Mouse (Mus musculus) 416B (cell line): Measurements from ENCODE around the gene F13a1.

Source experiments
- DNase-seq: peaks from one replicate; pipeline ENCODE4 v3.0.0; 2011; ENCODE audit warnings: low read depth

Gene F13a1

DNA sequence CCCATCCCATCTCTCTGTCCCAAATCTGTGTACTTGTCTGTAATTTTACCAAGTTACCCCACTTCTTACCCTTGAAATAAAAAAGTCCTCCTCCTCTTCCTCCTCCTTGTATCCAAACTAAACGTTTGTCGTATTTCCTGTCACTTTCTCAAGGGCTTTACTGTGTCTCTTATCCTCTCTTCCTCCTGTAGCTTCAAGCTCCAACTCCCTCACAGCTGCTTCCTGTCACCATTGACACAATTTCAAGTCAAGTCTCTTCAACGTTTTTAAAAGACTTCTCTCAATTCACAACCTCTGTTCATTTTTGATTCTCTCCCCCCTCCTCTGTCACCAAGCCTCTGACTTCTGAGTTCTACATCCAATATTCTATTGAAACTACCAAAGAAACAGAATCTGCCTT lies at the start of gene F13a1:
TSS of gene F13a1 (minus strand) at position 119 of the 400 bp plus-strand sequence.
- no peak for DNase-seq

DNA sequence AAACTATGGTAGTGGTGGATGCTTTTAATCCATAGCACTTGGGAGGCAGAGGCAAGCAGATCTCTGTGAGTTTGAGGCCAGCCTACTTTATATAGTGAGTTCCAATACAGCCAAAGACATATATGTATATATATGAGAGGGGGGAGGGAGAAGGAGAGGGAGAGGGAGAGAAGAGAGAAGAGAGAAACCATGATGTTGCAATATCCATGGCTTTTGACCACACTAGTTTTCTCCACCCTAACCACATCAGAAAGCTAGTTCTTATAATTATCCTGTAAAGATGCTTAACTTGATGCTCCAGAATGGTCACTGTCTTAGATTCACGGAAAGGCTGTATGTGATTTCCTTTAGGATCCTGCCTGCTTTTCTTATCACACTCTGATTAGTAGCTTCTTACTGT lies 41.6 kb upstream of the F13a1 start:
- DNase-seq: no peak

DNA sequence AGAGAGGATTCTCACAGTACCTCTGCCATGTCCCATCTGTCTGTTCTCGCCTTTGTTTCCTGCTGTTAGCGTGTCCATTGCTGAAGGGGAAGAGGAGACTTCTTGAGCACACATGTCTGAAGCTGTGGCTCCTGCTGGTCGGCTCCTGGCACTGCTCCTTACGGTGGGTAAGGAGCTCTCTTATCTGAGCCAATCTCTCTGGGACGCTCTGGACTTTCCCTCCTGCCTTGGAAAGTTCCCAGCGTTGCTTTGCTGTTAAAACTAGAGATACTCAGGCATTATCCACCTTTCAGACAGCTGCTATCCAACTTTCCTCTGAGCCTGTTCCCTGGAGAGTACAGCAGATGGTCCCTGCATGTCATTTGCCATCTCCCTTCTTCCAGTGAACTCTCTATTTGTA lies 39.1 kb upstream of the F13a1 start:
- no peak for DNase-seq

DNA sequence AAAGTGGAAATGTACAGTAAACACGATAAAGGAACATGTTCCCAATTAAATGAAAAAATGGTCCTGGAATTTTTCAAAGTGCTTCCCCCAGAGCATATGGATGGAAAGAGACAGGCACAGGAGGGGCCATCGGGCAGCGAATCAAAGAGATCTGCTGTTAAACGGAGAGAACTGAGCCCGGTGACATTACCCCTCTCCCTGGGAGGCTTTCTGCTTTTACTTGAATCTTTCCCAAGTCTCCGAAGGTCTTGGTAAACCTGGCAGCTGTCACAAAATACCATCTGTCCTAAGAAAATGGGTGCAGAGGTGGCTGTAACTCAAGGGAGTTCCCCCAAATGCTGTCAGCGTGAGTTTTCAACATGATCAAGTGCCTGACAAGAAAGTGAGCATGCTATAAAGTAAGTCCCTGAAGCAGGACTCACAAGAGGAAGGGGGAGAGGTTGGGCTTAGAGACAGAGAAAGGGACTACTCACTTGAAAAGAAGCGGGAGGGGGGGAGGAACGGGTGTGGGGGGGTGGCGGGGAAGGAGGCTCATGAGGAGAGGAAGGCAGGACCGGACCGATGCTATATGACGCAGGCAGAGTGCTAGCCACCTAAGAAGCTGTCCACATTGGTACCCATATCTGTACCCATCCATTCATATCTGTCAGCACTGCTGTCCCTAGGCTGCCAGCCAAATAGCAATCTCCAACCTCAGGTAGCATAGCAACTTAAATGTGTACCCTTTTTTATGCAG lies 31.6 kb upstream of the F13a1 start:
- no peak for DNase-seq

DNA sequence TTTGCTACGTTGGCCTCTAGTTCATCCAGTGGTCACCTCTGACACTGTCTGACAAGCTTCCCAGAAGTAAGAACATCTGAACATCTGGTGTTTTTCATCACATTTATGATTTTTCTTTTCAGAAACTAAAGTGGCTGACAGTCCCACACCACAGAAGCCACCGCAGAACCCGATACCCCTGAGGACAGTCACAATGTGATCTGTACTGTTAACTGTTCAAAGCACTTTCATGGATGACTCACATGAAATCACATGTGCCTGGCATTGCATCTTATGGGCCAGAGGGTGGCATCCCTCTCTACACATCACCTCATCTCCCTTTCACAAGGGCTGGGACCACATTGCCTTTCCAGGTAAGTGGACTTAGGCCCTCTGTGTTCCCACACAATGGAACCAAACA lies 21.3 kb upstream of the F13a1 start:
- peak; percentile 6 for DNase-seq

DNA sequence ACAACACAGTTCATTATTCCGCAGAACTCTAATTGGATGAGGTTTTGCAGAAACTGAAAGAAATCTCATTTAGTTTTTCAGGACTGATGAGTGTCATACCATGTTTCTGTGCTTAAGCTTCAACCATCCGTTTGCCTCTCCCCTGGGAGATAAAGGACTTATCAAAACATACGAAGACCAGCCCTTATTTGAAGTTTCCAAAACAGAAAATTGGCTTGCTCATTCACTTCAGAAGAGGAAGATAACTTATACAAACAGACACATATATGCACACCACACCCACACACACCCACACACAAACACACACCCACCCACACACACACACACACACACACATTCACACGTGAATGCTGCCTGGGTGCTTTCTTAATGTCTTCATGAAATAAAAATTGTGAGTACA lies 20.8 kb upstream of the F13a1 start:
- DNase-seq: no peak

DNA sequence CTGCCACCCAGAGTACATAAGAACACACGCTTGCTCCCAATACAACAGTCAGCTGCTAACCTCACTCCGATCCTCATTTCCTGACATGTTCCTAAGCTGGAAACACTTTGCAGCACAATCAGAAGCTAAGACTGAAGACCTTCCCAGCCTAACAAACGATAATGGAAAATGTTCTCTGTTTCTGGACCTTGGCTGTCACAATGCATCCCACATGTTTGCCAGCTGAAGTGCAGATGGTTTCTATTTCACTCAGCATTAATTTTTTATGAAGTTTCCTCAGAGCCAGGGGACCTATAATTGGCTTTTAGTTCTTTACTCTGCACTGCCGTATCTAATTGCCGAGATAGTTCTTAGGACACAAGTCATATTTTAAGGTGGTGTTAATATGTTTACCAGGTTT lies 10.8 kb upstream of the F13a1 start:
- DNase-seq: no peak

DNA sequence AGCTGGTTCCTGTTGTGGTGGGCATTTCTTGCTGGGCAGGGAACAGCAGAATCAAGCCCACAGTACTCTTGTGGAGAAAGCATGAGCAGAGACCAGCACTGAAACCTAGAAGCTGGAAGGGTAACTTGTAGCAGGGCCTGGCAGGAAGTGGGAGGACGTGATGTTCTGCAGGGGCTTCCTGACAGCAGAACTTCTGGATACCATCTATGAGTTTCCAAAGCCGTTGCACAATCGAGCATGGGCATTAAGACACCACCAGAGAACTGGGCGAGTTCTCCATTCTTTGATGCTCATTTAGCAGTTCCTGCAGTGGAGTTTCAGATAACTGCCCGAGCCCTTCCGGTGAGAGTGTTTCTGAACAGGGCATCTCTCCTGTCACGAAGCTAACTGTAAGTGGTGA lies 6.6 kb upstream of the F13a1 start:
- DNase-seq: peak; percentile 69

DNA sequence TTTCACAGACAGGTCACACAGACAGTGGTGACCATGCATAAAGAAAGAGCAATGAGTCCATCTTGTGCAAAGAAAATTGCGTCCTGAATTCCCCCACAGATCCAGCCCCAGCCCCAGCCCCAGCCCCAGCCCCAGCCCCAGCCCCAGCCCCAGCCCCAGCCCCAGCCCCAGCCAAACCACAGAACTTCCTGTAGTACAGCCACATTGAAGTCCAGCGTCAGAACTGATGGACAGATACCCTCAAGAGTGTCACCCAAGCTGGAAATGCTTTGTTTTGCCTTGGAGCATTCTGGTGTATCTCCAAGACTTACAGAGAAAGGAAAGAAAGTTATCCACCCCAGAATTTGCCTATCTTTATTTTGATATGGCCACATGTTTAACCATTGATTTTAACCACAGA lies 413 bp downstream of the F13a1 start:
- no peak for DNase-seq

DNA sequence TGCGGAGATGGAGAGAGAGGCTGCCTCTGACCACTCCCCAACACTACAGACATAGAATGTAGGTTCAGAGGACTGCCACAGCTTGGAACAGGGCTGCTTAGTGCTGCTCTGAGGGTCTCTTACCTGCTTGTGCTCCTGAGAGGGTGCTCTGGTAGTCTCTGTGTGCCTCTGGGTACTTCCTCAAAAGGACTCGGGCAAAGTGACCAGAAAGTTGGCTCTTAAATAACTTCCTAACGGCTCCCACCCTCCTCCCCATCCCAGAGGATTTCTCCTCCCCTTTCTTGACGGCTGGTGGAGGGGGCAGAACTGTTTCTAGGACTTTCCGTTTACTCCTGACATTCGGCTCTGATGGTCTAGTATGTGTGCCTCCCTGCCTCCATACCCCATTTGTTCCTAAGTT lies 1.0 kb downstream of the F13a1 start:
- DNase-seq: no peak

DNA sequence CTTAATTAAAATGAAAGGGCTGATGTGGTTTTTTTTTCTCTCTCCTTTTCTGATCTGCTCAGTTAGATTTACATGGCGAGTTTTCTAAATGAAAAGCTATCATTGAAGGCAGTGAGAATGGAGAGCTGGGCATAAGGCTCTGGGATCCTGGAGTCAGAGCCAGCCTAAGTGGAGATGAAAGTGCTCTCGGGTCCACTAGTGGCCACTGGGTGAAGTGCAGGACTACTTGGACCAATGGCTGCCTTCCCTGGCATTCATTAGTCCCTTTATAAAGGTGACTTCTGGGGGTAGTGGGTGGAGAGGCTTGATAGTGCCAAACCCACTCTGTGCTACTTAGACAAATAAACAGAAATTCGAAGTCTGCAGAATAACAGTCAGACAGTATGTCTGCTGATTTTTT lies 5.0 kb downstream of the F13a1 start:
- DNase-seq: no peak

DNA sequence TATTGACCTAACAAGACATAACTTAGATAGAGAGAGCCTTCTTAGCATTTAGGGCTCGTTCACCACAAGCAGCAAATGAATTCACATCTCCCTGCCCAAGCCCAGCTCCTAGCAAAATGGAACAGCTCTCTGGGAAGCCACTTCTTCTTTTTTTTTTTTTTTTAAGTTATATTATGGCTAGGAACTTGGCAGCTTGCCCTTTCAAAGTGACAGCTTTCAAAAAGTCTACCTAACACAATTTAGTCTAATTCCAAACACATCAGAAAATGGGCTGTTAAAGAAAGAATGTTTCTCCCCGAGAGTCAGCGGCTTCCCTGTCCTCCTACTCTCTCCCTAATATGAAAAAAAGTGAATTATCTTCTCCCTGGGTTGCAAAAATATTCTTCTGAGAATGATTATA lies 15.3 kb downstream of the F13a1 start:
- no peak for DNase-seq

DNA sequence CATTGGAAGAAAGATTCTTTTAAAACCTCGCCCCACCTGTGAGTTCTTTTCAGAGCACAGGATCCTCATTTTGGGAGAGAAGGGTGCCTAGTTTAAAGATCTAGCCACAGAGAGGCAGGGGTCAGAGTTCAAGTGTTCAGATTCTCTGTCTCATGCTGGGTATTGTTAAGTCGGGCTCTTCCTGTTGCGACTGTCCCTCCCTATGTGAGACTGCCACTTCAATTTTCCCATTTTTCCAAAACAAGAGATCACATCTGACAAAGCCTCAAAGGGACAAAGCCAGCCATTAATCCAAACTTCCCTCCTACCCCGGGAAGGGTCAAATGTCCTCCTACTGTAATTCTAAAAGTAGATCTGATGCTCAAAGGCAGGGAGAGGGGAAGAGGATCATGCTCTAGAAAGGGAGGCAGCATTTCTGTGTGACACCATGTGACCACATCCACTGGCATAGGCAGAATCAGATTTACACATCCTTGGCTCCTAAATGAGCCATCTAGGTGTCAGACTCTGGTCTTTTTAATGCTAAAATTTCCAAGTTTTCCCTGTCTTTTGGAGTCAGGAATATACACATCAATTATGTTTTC lies 24.0 kb downstream of the F13a1 start:
- DNase-seq: no peak

DNA sequence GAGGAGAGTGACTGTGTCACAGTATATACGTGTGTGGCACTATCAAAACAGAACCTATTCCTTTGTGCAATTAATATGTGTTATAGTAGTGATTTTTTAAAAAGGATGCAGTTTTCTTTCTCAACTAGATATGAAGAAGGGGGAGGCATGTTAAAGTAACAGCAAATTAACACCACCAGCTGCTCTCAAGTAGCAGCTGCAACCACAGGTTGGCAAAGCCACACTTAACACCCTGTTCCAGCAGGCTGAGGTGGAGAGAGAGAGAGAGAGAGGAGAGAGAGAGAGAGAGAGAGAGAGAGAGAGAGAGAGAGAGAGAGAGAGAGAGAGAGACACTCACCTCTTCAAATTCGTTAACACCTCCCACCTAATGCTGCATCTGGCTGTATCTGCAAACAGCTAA lies 28.5 kb downstream of the F13a1 start:
- no peak for DNase-seq

DNA sequence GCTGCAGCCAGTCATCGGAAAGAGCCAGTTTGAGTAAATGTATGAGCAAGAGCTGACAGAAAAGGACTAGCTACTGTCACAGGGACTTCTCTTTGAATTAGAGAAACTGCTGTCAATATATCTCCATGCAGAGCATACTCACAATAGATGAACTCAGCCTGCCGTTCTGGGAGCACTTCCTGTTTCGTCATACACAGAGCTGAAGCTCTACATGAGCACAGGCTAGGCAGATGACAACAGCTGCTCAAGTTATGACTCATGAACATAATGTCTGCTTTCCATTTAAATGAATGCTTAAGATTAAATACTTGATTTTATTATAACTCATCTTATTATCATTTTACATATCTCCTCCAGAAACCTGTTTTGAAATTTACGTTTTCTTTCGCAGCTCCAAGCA lies 39.3 kb downstream of the F13a1 start:
- DNase-seq: peak; percentile 54

DNA sequence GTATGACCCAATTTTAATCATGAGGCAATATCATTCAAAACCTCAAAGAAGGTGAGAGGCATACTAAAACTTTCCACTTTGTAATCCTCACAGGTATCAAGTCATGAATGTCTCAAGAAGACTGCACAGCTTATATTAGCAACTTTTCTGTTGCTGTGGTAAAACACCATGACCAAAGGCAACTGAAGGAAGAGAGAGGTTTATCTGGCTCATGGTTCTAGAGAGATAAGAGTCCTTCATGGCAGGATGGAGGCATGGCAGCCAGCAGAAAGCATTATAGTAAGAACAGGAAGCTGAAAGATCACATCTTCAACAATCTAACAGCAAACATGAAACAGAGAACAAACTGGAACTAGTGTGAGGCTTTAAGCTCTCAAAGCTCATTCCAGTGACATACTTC lies 43.8 kb downstream of the F13a1 start:
- peak; percentile 58 for DNase-seq

DNA sequence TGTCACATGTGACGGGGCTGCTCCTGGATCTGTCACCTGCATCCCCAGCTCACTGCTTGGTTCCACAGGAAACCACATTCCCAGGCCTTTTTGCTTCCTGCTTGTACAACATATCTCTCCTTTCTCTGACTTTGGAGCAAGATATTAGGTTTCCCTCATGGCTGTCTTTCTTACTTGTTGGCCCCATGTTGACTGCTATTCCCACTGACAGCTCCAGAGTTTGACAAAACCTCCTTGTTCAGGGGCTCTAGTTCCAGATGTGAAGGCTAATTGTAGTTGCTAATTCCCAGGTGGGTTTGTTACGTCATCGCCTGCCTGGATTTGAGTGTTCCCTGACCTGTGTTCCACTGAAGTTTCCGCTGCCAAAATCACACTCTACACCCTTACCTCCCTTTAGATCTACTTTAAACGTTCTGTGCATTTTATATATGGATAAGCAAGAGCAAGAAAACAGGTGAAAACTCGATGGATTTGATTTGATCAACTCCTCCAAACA lies 50.8 kb downstream of the F13a1 start:
- no peak for DNase-seq

DNA sequence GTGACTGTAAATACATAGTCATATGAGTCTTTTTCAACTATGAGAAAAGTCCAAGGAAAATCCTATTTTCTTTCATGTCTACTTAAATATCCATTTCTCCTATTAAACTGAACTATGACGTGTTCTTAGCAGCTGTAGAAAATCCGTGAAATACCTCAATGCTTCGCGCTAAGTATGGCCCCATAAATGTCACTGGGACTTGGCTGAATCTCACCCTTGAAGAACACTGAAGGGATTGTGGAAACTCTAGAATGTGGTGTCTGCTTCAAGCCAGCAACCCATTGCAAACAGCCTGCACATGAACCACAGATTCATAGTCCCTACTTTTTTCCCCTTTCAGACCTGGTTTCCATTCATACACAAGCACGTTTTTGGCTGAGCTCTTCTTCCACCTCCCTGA lies 56.5 kb downstream of the F13a1 start:
- no peak for DNase-seq

DNA sequence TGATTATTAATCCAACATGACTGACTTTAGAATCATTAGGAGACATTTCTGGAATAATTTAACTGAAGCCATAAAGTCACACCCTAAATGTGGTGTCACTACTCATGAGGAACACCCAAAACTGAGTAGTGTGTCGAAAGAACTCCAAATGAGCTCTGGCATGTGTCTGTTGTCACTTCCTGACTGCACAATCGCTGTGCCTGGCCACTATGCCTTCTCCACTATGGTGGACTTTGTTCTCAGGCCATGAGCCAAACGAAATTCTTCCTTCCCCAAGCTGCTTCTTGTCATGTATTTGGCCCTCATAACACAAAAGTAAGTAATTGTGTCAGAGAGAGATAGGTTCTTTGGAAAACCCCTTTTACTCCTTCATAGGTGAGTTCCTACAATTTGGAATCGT lies 61.7 kb downstream of the F13a1 start:
- DNase-seq: peak; percentile 9

DNA sequence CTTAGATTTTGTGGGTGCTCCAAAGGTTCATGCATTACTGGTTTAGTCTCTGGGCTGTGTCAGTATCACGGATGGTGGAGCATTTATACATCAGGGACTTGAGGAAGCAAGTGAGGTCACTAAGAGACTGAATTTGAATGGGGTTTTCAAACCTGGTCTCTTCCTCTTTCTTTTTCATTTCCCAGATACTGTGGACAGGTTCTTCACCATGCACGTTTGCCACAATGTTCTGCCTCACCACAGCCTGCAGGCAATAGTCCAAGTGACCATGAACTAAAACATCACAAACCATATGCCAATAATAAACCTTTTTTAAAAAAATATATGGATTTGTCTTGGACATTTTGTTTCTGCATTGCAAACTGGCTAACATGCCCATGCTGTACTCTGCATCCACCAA lies 77.0 kb downstream of the F13a1 start:
- DNase-seq: no peak

DNA sequence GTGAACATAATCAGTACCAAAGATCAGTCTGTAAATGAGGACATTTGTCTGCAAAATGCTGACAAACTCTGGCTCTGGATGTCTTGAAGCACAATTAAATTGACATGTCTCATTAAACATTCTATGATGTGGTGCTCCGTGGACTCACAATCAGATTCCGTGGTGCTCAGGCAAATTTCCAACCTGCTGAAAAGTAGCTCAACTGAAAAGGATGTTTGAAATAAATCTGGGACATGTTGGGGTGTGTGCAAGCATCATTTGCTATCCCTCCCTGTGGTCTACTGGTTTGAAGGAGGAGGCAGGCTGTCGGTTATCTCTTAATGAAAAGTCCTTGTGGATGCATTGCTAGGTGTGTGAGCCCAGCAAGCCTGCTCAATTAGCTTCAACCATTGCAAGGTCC lies 77.8 kb downstream of the F13a1 start:
- DNase-seq: no peak

DNA sequence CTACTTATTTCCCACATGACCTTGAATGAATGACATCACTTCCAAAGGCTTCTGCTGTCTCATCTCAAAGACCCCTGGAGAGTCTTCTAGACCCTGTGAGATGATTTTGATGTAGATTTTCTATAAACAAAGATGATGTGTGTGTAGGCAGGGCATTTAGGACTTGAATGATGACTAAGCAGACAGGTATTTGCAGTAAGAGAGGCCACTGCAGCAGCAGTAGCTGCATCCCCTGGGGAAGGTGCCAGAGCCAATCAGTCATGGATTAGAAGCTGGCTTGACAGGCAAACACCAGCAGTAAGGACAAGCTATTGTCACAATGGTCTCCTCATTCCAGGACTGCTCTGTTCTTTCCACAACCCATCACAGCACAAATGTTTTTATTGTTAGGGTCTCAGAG lies 87.1 kb downstream of the F13a1 start:
- DNase-seq: no peak

DNA sequence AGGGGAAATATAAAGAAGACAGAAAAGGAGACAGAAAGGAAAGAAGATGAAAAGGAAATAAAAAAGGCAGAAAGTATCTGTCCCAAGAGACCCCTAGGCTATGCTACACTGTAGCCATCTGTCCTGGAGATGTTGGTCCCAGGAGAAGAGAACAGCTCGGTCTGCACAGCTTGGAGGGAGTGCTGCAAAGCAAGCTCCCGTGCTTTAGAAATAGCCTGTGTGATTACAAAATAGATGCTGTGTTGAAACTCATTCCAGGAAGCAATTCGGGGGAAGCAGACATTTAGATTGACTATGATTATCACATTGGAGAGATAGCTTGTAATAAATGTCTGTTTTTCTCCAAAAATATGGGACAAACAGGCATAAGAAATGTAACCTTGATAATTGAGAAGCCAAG lies 91.0 kb downstream of the F13a1 start:
- DNase-seq: peak; percentile 21

DNA sequence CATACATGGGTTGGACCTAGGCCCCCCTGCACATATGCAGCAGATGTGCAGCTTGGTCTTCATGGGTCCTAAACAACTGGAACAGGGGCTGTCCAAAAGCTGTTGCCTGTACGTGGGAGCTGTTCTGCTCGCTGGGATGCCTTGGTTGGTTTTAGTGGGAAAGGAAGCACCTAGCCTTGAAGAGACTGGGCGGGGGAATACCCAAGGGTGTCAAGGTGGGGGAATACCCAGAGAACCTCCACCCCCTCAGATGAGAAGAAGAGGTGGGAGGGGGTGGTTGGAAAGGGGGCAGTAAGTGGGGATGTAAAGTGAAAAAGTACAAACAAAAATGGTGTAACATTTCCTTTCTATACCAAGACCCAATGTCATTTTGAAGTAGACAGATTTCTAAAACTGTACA lies 95.1 kb downstream of the F13a1 start:
- DNase-seq: no peak
